Mouse (Mus musculus): ENCODE results near the gene Pnp2.

GRCm38 (mm10) chr14:50991037-50991436 is 35.2 kb downstream of the Pnp2 start:
- TF ChIP-seq GATA1 (IDR thresholded peaks at IDR 0.05; ENCODE audit: low read length) (no peak), TAL1 (IDR thresholded peaks at IDR 0.05; ENCODE audit: low read length) (no peak)
